Mouse (Mus musculus): ENCODE data around the gene Pygm. TPM values are rescaled to one million over a fixed set of nuclear protein-coding genes. Genes with fewer than 3 reads are reported as not detected.
A peak's percentile ranks its signal among the peaks of the same experiment; 100 is the strongest.

Pygm gene
- polyA plus RNA-seq, 1 experiment from 2014 or later, result 2.5 TPM

- DNase-seq (no peak), ATAC-seq (no peak)
- Histone ChIP-seq H3K4me1 (ENCODE audit: insufficient read depth) (peaks cover 23% of the 10 kb centered on the region), H3K36me3 (replicated peaks; ENCODE audit: insufficient read depth, low read length) (no peaks in the 10 kb centered on the region), H3K9ac (replicated peaks) (no peak overlapping the region), H3K4me3 (ENCODE audit: low read depth, low read length) (no peak overlapping the region), H3K27ac (ENCODE audit: low read depth) (no peak overlapping the region), H3K27me3 (ENCODE audit: insufficient read depth, low read length) (no peaks in the 10 kb centered on the region), H3K4me2 (ENCODE audit: low read depth, low read length) (no peak overlapping the region), H3K9me3 (ENCODE audit: low read length) (no peaks in the 10 kb centered on the region)
- 61% methylated on average over 9 of the region's 9 CpGs for WGBS (ENCODE audit: insufficient replicate concordance)
- no peak for TF ChIP-seq CTCF (IDR thresholded peaks at IDR 0.05; ENCODE audit: low read depth)
- TF ChIP-seq EP300 (IDR thresholded peaks at IDR 0.05; ENCODE audit: low read depth), result no peak
Measured at GRCm38 (mm10) chr19:6386234-6386633, 2.0 kb downstream of the Pygm start.

GRCm38 (mm10) chr19:6388006-6388405 is 3.8 kb downstream of the Pygm start:
- H3K4me3 ChIP-seq (ENCODE audit: low read depth, low read length), result no peak overlapping the region
- H3K4me1 ChIP-seq (ENCODE audit: insufficient read depth), result peaks cover 21% of the 10 kb centered on the region
- TF ChIP-seq EP300 (IDR thresholded peaks at IDR 0.05; ENCODE audit: low read depth), result no peak
- no peak for TF ChIP-seq CTCF (IDR thresholded peaks at IDR 0.05; ENCODE audit: low read depth)
- no peak overlapping the region for H3K27ac ChIP-seq (ENCODE audit: low read depth)
- ATAC-seq, result no peak
- no peak overlapping the region for H3K4me2 ChIP-seq (ENCODE audit: low read depth, low read length)
- no peak overlapping the region for H3K9ac ChIP-seq (replicated peaks)
- H3K36me3 ChIP-seq (replicated peaks; ENCODE audit: insufficient read depth, low read length), result no peaks in the 10 kb centered on the region
- no peaks in the 10 kb centered on the region for H3K27me3 ChIP-seq (ENCODE audit: insufficient read depth, low read length)
- H3K9me3 ChIP-seq (ENCODE audit: low read length), result no peaks in the 10 kb centered on the region
- no peak for DNase-seq
- WGBS (ENCODE audit: insufficient replicate concordance), result 75% methylated on average over 13 of the region's 13 CpGs

DNA sequence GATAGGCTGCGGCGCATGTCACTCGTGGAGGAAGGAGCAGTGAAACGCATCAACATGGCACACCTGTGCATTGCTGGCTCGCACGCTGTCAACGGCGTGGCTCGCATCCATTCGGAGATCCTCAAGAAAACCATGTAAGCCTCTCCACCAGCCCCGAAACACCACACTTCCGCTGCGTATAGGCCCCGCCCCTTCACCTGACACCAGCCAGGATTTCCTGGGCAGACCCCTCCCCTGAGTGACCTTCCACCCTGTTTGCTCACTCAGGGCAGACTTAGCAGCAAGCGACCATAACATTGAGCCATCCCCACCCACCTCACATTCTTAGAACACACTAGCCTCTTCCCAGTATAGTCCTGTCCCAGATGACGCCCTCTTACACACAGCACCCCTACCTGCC is 5.6 kb downstream of the Pygm start:
- Histone ChIP-seq H3K9ac (replicated peaks) (peak overlapping the region; percentile 48; the same call in 1 of the 2 replicates), H3K9me3 (ENCODE audit: low read length) (no peaks in the 10 kb centered on the region), H3K4me2 (ENCODE audit: low read depth, low read length) (peak overlapping the region; percentile 69), H3K27ac (ENCODE audit: low read depth) (peak overlapping the region; percentile 46), H3K36me3 (replicated peaks; ENCODE audit: insufficient read depth, low read length) (no peaks in the 10 kb centered on the region), H3K4me1 (ENCODE audit: insufficient read depth) (peaks cover 19% of the 10 kb centered on the region), H3K27me3 (ENCODE audit: insufficient read depth, low read length) (no peaks in the 10 kb centered on the region), H3K4me3 (ENCODE audit: low read depth, low read length) (peak overlapping the region; percentile 33)
- WGBS (ENCODE audit: insufficient replicate concordance), result 8% methylated on average over 16 of the region's 16 CpGs
- TF ChIP-seq CTCF (IDR thresholded peaks at IDR 0.05; ENCODE audit: low read depth), result no peak
- no peak for TF ChIP-seq EP300 (IDR thresholded peaks at IDR 0.05; ENCODE audit: low read depth)
- peak; percentile 67 for DNase-seq
- peak; percentile 76 for ATAC-seq

- no peak for DNase-seq
- TF ChIP-seq CTCF (IDR thresholded peaks at IDR 0.05; ENCODE audit: low read depth) (no peak), EP300 (IDR thresholded peaks at IDR 0.05; ENCODE audit: low read depth) (no peak)
- Histone ChIP-seq H3K4me1 (ENCODE audit: insufficient read depth) (peaks cover 16% of the 10 kb centered on the region), H3K36me3 (replicated peaks; ENCODE audit: insufficient read depth, low read length) (no peaks in the 10 kb centered on the region), H3K4me3 (ENCODE audit: low read depth, low read length) (no peak overlapping the region; the same call in 1 of the 2 replicates), H3K9ac (replicated peaks) (no peak overlapping the region), H3K4me2 (ENCODE audit: low read depth, low read length) (peak overlapping the region; percentile 69), H3K9me3 (ENCODE audit: low read length) (no peaks in the 10 kb centered on the region), H3K27me3 (ENCODE audit: insufficient read depth, low read length) (no peaks in the 10 kb centered on the region), H3K27ac (ENCODE audit: low read depth) (peak overlapping the region; percentile 46)
- peak; percentile 63 for ATAC-seq
- WGBS (ENCODE audit: insufficient replicate concordance), result 43% methylated on average over 6 of the region's 6 CpGs
Measured at GRCm38 (mm10) chr19:6390251-6390650, 6.1 kb downstream of the Pygm start.

GRCm38 (mm10) chr19:6392743-6393393 is 8.7 kb downstream of the Pygm start:
- no peak for ATAC-seq
- H3K9me3 ChIP-seq (ENCODE audit: low read length), result no peaks in the 10 kb centered on the region
- no peak overlapping the region for H3K4me3 ChIP-seq (ENCODE audit: low read depth, low read length)
- no peaks in the 10 kb centered on the region for H3K36me3 ChIP-seq (replicated peaks; ENCODE audit: insufficient read depth, low read length)
- H3K4me2 ChIP-seq (ENCODE audit: low read depth, low read length), result no peak overlapping the region
- 66% methylated on average over 14 of the region's 14 CpGs for WGBS (ENCODE audit: insufficient replicate concordance)
- H3K4me1 ChIP-seq (ENCODE audit: insufficient read depth), result peaks cover 16% of the 10 kb centered on the region
- TF ChIP-seq CTCF (IDR thresholded peaks at IDR 0.05; ENCODE audit: low read depth) (peak; percentile 55), EP300 (IDR thresholded peaks at IDR 0.05; ENCODE audit: low read depth) (no peak)
- H3K27me3 ChIP-seq (ENCODE audit: insufficient read depth, low read length), result no peaks in the 10 kb centered on the region
- no peak for DNase-seq
- H3K27ac ChIP-seq (ENCODE audit: low read depth), result no peak overlapping the region
- no peak overlapping the region for H3K9ac ChIP-seq (replicated peaks)

DNA sequence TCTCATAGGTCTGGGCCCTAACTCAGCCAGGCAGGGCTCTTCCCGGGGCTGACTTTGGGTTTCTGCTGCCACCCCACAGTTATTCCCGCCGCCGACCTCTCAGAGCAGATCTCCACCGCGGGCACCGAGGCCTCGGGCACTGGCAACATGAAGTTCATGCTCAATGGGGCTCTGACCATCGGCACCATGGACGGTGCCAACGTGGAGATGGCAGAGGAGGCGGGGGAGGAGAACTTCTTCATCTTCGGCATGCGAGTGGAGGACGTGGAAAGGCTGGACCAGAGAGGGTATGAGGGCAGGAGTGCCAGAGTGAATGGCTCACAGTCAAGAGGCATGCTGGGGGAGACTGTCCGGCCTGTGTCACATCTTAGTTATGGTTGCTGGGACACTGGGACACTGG is 9.4 kb downstream of the Pygm start:
- Histone ChIP-seq H3K36me3 (replicated peaks; ENCODE audit: insufficient read depth, low read length) (no peaks in the 10 kb centered on the region), H3K4me1 (ENCODE audit: insufficient read depth) (peaks cover 22% of the 10 kb centered on the region), H3K9me3 (ENCODE audit: low read length) (no peaks in the 10 kb centered on the region), H3K4me2 (ENCODE audit: low read depth, low read length) (no peak overlapping the region), H3K9ac (replicated peaks) (no peak overlapping the region), H3K4me3 (ENCODE audit: low read depth, low read length) (no peak overlapping the region), H3K27ac (ENCODE audit: low read depth) (no peak overlapping the region), H3K27me3 (ENCODE audit: insufficient read depth, low read length) (0 out of 2 replicates have a peak, but pooled peaks cover 3% of the 10 kb centered on the region)
- no peak for TF ChIP-seq CTCF (IDR thresholded peaks at IDR 0.05; ENCODE audit: low read depth)
- TF ChIP-seq EP300 (IDR thresholded peaks at IDR 0.05; ENCODE audit: low read depth), result no peak
- 83% methylated on average over 16 of the region's 16 CpGs for WGBS (ENCODE audit: insufficient replicate concordance)
- DNase-seq (no peak), ATAC-seq (no peak)
